Mouse (Mus musculus) spleen, postnatal 10 days (tissue): ENCODE data around the gene Ttll5.

ENCODE experiments used
- DNase-seq, 2 experiments: peaks; one replicate each; pipeline ENCODE4 v3.0.0; 2021 to 2022; ENCODE audit warnings: low spot score in 2 of 2

The Ttll5 gene

DNA sequence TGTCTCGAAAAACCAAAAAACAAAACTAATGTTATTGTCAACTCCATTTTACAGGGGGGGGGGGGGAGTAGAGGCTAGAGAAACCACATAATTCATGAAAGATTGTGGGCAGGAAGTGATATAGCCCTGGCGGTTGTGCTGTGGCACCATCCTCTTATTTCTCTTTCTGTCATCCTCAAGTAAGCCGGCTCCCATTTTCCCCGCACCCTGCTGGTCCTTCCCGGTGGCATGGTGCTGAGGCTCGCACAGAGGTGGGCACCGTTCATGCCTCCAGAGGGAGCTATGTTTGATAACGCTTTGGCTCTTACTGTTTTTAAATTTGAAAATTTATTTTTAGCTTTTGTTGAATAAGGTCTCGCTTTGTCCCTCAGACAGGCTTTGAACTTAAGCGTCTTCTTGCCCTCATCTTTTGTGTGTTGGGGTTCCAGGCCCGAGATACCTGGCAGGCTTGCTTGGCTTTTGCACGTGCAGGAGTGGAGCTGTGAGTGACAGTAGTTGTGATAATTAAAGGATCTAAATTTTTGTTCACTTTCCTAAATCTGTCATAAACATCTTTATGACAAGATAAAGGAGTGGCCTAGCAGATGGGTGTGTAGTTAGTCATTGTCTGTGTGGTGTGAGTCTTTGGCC lies 15.0 kb downstream of the Ttll5 start:
- DNase-seq = no peak

DNA sequence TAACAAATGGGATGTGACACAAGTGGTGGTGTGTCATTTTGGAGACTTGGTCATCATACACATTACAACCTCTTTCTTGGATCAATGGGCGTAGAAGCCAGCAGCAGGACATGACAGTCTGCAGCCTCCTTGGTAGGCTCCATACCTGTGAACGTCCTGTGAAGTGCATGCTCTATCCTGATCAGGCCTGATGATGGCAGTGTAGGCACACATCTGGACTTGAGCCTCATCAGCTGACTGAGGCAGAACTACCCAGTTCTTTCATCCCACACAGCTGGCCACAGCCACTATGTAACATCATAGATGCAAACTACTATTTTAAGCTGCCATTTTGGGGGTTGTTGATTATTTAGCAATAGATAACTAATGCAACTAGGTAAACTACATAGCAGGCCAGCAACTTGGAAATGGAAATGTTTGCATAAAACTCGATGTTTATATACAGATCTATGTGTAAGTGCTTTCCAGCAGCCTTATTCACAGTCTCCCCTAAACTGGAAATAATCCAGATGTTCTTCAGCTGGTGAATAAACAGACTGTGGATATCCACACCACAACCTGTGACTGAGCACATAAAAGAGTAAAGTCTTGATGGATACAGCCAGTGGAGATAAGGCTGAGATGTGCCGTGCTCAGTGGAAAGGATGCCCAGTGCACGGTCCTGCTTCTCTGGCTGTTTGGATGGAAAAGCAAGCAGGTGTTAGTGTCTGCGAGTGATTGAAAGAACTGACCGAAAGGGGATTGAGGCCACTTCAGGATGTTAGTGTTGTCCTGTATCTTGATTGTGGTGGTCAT lies 23.9 kb downstream of the Ttll5 start:
- DNase-seq = no peak

DNA sequence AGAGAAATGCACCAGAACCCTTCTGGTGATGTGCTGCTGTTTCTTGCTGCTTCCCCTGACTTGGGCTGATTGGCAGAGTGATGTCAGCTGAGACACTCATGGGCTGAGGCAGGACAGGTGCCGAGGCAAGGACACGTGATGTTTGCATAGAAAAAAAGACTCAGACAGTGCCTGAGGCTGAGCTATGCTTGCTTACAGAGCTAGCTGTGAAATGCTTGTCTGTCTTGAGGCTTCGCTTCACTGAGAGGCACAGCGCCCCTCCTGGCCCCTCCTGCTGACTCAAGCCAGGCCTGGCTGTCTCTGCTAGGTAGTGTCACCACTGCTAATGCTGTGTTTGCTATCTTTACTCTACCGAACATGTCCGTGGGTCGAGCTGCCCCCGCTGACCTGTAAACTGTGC lies 26.2 kb downstream of the Ttll5 start:
- no peak for DNase-seq

GRCm38 (mm10) chr12:85853836-85854235 lies 29.4 kb downstream of the Ttll5 start:
- no peak for DNase-seq

GRCm38 (mm10) chr12:85854271-85854670 lies 29.8 kb downstream of the Ttll5 start:
- DNase-seq = no peak

- no peak for DNase-seq
Observed at GRCm38 (mm10) chr12:85857300-85857699, 32.8 kb downstream of the Ttll5 start.

DNA sequence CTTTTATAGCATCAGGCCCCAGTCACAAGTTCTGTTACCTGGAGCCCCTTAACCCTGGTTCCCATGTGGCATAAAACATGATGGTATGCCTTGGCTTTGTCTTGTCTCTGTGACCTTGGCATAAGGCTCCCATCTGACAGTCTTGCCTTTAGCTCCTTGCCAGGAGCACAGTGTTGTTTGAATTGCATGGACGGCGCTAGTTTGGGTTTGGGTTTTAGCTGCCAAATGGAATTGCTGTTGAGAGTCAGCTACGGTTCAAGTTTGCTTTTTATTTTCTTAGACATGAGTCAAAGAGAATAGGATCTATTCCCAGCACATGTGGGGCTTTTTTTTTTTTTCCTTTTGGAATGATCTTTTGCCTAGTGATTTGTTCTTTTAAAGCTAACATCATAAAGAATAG lies 34.7 kb downstream of the Ttll5 start:
- DNase-seq = no peak

DNA sequence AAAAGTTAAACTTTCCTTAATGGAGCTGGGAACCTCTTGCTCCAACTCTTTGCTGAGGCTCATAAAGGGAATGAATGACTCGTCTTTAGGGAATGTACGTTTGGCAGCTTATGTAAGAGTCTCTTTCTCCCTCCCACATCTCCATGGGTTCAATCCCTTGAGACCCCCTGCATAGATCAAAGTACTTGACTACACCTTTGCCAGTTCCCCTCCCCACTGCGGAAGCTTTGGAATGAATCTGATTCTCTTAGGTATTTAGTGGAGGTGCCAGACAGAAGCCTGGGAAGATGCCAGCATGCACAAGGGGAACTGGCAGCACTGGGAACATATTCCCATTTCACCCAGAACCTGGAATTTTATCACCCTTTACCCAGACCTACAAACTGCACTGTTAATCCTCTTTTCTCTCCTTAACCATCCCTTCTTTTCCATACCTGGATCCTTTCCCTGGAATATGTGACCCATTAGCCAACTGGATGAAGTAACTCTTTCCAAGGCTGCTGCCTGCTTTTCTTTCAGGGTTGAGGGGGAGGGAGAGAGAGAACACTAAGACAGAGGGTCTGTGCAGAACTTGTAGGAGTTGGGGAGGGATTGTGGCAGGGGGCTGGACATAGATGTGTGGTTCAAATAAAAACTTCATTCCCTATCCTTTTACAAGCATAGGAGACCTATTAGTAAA lies 35.2 kb downstream of the Ttll5 start:
- DNase-seq = no peak

DNA sequence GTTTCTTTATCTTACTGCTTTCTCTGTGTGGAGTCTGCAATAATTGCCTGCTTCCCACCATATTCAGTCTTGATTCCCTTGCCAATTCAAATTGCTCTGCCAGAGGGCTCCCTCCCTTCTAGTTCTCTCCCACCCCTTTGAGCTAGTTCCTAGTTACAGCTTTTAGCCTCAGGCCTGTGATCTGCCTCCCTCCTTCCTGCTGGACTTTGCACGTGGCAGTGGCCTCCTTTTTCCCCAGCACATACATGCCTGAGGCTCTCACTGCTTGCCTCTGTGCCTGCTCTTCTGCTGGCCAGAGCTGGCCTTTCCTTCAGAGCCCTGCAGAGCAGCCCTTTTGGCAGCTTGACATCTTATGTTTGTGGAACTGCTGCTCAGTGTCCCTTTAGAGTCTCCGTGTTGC lies 38.1 kb downstream of the Ttll5 start:
- no peak for DNase-seq

DNA sequence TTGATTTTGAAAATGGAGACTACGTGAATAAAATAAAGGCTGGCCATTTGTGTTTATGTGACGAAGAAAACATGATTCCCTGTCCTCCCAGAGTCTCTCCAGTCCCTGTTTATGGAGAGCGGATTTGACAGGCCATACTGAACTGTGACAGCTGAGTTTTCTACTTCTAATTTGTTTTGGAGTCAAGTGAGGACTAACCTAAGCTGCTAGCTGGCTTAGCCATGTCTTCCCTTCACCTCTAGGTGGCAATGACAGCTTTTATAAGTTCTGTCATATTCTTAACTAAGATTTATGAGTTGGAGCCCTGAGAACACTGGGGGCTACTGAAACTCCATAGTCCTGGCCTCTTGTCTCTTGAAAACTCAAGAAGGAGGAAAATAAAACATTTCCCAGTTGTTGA lies 41.1 kb downstream of the Ttll5 start:
- no peak for DNase-seq

DNA sequence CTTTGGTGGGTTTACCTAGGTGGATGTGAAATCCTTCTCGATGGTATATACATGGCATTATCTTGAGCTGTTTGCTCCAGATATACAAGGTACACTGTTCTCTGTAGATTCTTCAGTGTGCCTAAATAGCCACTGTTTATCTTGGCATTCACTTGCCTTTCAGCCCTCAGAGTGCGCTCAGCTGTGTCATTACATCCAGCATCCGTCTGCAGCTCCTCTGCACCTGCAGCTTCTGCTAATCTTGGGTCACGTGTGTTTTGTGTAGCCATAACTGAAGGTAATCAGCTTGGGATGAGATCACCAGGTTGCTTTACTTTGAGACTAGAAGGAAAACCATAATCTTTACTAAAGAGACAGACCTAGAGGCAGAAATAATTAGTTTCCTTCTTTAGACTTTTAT lies 42.2 kb downstream of the Ttll5 start:
- DNase-seq = no peak

GRCm38 (mm10) chr12:85867125-85867524 lies 42.7 kb downstream of the Ttll5 start:
- no peak for DNase-seq

- no peak for DNase-seq
Observed at GRCm38 (mm10) chr12:85869423-85869822, 45.0 kb downstream of the Ttll5 start.

DNA sequence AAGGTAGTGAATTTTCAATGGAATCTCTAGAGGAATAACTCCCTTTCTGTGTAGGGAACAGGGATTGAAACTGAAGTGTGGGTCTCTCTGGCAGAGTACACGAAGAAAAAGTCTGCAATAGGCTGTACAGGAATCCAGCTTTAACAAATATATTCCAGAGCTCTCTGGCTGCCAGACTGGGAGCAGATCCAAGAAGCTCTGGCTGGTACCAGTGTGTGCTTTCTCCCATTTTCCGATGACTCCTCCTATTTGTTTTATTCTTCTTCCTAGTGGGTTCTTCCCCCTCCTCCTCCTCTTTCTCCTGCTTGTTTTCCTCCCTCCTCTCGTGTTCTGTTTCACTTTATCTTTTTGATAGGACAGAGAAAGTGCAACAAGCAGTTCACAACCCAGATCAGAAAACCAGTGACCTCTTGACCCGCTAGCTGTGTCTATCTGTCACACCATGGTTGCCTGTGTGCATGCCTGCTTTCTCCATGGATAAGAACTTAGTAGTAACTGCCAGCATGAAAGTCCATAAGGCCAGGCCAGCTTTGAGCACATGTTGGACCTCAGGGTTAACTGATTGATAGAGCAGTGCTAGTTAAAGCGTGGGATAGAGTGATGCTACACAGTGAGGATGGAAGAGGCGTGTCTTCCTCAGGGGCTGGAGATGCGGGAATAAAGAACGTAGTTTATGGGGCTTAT lies 55.3 kb downstream of the Ttll5 start:
- no peak for DNase-seq

- DNase-seq = no peak
Observed at GRCm38 (mm10) chr12:85885024-85885423, 60.6 kb downstream of the Ttll5 start.

DNA sequence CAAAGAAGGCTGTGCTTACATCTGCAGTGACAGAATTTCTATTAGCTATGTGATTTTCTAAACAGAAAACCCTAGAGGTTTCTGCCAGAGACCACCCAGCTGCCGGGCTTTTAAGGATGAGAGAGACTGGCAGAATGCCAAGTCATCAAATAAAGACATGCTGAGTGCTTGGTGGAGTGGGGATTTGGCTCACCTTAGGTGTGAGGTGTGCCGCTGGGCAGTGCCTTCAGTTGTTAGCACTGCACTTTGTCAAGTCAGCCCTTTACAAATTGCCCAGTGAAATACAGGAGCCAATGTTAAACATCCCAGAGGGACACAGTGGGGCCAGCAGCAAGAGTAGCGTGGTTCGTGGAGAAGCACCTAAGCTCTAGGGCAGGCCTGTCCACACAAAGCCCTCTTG lies 65.6 kb downstream of the Ttll5 start:
- no peak for DNase-seq

DNA sequence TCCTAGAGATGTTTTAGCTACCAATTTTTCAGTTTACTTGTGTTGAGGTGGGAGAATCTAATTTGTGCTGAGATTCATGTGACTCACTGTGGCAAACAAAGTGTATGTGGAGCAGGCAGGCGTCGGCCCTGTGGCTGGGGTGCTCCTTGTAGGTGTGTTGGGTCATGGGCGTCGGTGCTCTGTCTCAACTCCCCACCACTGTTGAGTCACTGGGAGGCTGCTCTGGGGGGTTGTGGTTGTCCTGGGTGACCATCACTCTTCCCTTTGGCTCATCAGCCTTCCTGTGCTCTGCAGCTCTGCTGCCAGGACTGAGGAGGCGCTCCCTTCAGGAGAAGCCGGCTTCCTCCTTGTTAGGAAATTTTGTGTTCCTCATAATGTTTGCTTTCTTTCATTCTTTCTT lies 79.5 kb downstream of the Ttll5 start:
- no peak for DNase-seq

DNA sequence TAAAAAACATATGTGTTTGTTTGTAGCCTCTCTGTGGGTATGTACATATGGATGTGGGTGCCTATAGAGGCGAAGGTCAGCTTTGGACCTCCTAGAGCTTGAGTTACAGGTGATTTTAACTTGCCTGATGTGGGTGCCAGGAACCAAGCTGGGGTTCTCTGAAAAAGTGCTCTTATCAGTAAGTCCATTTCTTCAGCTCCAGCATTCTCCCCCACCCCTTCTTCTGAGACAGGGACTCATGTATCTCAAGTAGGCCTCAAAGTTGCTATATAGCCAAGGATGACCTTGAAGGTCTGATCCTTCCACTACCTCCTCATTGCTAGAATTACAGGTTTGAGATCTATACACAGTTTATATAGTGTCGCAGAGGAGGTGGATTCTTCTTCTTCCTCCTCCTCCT lies 81.2 kb downstream of the Ttll5 start:
- DNase-seq = no peak

- no peak for DNase-seq
Observed at GRCm38 (mm10) chr12:85907896-85908295, 83.4 kb downstream of the Ttll5 start.

GRCm38 (mm10) chr12:85910811-85911210 lies 86.4 kb downstream of the Ttll5 start:
- DNase-seq = no peak

DNA sequence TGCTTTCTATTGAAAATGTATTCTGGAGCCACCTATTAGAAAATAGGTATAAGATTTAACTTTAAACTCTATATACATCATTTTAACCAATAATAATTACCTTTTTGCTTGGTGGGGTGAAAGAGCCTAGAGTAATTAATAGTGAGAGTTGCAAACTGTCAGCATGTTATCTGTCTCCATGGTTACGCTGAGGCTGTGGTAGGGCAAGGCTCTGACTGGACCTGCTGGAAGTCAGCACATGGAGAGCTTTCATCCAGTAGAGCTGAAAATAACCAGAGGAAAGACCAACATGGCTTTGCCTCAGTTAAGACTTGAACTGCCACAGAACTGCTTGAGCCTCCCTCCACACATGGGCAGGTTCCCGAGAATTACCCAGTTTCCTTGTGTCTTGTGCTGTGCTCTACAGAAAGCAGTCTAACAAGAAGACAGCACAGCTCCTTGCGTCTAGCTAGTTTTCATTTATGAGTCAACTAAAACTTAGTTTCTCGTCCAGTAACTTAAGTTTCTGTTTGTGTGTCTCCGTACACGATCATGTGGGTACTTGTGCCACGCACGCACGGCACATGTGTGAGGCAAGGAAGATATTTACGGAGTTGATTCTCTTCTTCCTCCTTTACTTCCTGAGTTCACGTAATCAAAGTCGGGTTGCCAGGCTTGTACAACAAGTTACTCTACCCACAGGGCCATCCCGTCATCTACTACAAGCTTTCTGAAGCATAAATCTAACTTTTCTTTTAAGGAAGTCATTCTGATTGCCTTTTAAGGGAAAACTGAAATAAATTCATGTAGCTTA lies 88.4 kb downstream of the Ttll5 start:
- no peak for DNase-seq

DNA sequence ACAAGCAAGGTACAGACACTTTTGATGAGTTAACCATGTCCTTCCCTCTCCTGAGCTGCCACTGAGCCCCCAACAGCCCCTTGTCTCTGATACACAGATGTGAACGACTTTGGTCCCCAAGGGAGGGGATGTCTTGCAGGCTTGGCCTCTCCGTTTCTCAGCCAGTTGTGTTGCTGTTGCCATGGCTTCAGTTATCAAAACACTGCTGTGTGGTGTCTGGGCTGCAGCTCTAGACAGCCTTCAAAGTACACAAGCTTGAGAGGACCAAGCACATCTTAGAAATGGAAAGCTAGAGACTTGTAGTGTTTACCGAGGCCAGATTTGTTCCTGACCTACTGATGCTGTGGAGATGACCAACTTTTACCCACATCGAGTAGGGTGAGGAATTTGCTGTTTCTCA lies 102.4 kb downstream of the Ttll5 start:
- DNase-seq = no peak
